Mouse (Mus musculus): Measurements from ENCODE around the gene Pclo. TPM values are rescaled to one million over a fixed set of nuclear protein-coding genes. Genes with fewer than 3 reads are reported as not detected.

The Pclo gene
- polyA plus RNA-seq, 1 experiment from 2014 or later = 13.6 TPM

DNA sequence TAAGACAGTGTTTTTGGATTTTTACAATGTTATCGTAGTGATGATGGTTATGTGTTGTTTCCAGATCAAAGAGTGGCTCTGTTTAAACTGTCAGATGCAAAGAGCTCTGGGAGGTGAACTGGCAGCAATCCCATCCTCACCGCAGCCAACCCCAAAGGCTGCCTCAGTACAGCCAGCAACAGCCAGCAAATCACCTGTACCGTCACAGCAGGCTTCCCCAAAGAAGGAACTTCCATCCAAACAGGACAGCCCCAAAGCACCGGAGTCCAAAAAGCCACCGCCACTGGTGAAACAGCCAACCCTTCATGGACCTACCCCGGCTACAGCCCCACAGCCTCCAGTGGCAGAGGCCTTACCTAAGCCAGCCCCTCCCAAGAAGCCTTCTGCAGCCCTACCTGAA is 24.6 kb downstream of the Pclo start:
- Histone ChIP-seq H3K9ac (ENCODE audit: low read depth, low read length) (no peak overlapping the region), H3K9me3 (replicated peaks; ENCODE audit: control insufficient read depth, low read length, poor library complexity, severe bottlenecking) (no peaks in the 10 kb centered on the region), H3K4me3 (ENCODE audit: low read depth, low read length) (no peak overlapping the region), H3K27ac (ENCODE audit: low read length) (no peak overlapping the region), H3K4me2 (ENCODE audit: low read length) (no peak overlapping the region), H3K4me1 (ENCODE audit: control insufficient read depth, insufficient read depth, low read length) (no peaks in the 10 kb centered on the region), H3K27me3 (ENCODE audit: control insufficient read depth, insufficient read depth, low read depth, low read length) (no peaks in the 10 kb centered on the region), H3K36me3 (ENCODE audit: control insufficient read depth, insufficient read depth, low read length) (peaks cover 13% of the 10 kb centered on the region)
- ATAC-seq = no peak
- 87% methylated on average over 6 of the region's 6 CpGs for WGBS

DNA sequence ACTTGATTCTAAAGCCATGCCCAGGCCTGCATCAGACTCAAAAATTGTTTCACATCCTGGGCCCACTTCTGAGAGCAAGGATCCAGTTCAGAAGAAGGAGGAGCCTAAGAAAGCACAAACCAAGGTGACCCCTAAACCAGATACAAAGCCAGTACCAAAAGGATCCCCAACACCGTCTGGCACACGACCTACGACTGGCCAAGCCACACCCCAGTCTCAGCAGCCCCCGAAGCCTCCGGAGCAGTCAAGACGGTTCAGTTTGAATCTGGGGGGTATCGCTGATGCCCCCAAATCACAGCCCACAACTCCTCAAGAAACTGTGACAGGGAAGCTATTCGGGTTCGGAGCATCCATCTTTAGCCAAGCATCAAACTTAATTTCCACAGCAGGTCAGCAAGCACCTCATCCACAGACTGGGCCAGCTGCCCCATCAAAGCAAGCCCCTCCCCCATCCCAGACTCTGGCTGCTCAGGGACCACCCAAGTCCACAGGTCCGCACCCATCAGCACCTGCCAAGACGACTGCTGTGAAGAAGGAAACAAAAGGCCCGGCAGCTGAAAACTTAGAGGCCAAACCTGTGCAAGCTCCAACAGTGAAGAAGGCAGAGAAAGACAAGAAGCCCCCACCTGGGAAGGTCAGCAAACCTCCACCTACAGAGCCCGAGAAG is 25.4 kb downstream of the Pclo start:
- no peaks in the 10 kb centered on the region for H3K27me3 ChIP-seq (ENCODE audit: control insufficient read depth, insufficient read depth, low read depth, low read length)
- WGBS = 84% methylated on average over 13 of the region's 13 CpGs
- no peak overlapping the region for H3K4me2 ChIP-seq (ENCODE audit: low read length)
- no peaks in the 10 kb centered on the region for H3K4me1 ChIP-seq (ENCODE audit: control insufficient read depth, insufficient read depth, low read length)
- H3K36me3 ChIP-seq (ENCODE audit: control insufficient read depth, insufficient read depth, low read length) = peaks cover 13% of the 10 kb centered on the region
- 0 out of 2 replicates have a peak, but pooled peaks have one; percentile 53 for ATAC-seq
- no peaks in the 10 kb centered on the region for H3K9me3 ChIP-seq (replicated peaks; ENCODE audit: control insufficient read depth, low read length, poor library complexity, severe bottlenecking)
- H3K4me3 ChIP-seq (ENCODE audit: low read depth, low read length) = no peak overlapping the region
- no peak overlapping the region for H3K9ac ChIP-seq (ENCODE audit: low read depth, low read length)
- no peak overlapping the region for H3K27ac ChIP-seq (ENCODE audit: low read length)

DNA sequence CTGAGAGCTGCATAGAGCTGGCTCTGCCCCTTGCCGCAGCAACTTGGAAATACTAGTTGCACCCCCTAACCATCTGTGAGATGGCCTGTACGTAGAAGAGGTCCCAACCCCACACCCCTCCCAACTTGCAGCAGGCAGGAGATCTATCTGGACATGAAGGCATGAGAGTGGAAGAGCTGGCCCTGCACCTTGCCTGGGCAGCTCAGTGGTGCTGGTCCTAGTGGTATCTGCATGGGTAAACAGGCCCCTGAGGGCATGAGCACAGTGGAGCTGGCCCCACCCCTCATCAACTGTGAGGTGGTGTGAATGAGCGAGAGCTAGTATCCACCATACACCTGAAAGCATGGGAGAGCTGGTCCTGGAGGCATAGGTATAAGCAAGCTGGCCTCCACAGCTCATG is 60.9 kb downstream of the Pclo start:
- Histone ChIP-seq H3K4me3 (ENCODE audit: low read depth, low read length) (no peak overlapping the region), H3K4me2 (ENCODE audit: low read length) (no peak overlapping the region), H3K27ac (ENCODE audit: low read length) (no peak overlapping the region), H3K4me1 (ENCODE audit: control insufficient read depth, insufficient read depth, low read length) (no peaks in the 10 kb centered on the region), H3K9me3 (replicated peaks; ENCODE audit: control insufficient read depth, low read length, poor library complexity, severe bottlenecking) (no peaks in the 10 kb centered on the region), H3K27me3 (ENCODE audit: control insufficient read depth, insufficient read depth, low read depth, low read length) (no peaks in the 10 kb centered on the region), H3K36me3 (ENCODE audit: control insufficient read depth, insufficient read depth, low read length) (no peaks in the 10 kb centered on the region), H3K9ac (ENCODE audit: low read depth, low read length) (no peak overlapping the region)
- WGBS = 93% methylated on average over 3 of the region's 3 CpGs
- ATAC-seq = no peak; the same call in 1 of the 2 replicates

- Histone ChIP-seq H3K27ac (ENCODE audit: low read length) (no peak overlapping the region), H3K4me1 (ENCODE audit: control insufficient read depth, insufficient read depth, low read length) (peaks cover 4% of the 10 kb centered on the region; the same call in 1 of the 2 replicates), H3K9me3 (replicated peaks; ENCODE audit: control insufficient read depth, low read length, poor library complexity, severe bottlenecking) (no peaks in the 10 kb centered on the region), H3K4me3 (ENCODE audit: low read depth, low read length) (no peak overlapping the region), H3K9ac (ENCODE audit: low read depth, low read length) (no peak overlapping the region), H3K4me2 (ENCODE audit: low read length) (no peak overlapping the region), H3K36me3 (ENCODE audit: control insufficient read depth, insufficient read depth, low read length) (no peaks in the 10 kb centered on the region), H3K27me3 (ENCODE audit: control insufficient read depth, insufficient read depth, low read depth, low read length) (no peaks in the 10 kb centered on the region)
- no peak for ATAC-seq
- 77% methylated on average over 3 of the region's 3 CpGs for WGBS
Measured at GRCm38 (mm10) chr5:14591479-14591878, 76.8 kb downstream of the Pclo start.

GRCm38 (mm10) chr5:14595426-14596013 is 80.8 kb downstream of the Pclo start:
- 53% methylated on average over 2 of the region's 2 CpGs for WGBS

GRCm38 (mm10) chr5:14608318-14608717 is 93.6 kb downstream of the Pclo start:
- H3K36me3 ChIP-seq (ENCODE audit: control insufficient read depth, insufficient read depth, low read length) = no peaks in the 10 kb centered on the region
- no peak overlapping the region for H3K4me3 ChIP-seq (ENCODE audit: low read depth, low read length)
- ATAC-seq = no peak
- no peak overlapping the region for H3K4me2 ChIP-seq (ENCODE audit: low read length)
- 62% methylated on average over 1 of the region's 1 CpGs for WGBS
- no peaks in the 10 kb centered on the region for H3K9me3 ChIP-seq (replicated peaks; ENCODE audit: control insufficient read depth, low read length, poor library complexity, severe bottlenecking)
- H3K27ac ChIP-seq (ENCODE audit: low read length) = no peak overlapping the region
- no peaks in the 10 kb centered on the region for H3K27me3 ChIP-seq (ENCODE audit: control insufficient read depth, insufficient read depth, low read depth, low read length)
- H3K9ac ChIP-seq (ENCODE audit: low read depth, low read length) = no peak overlapping the region
- no peaks in the 10 kb centered on the region for H3K4me1 ChIP-seq (ENCODE audit: control insufficient read depth, insufficient read depth, low read length)

More at GRCm38 (mm10) chr5:14595426-14596013, 80.8 kb downstream of the Pclo start:
- Histone ChIP-seq H3K27me3 (ENCODE audit: control insufficient read depth, insufficient read depth, low read depth, low read length) (no peaks in the 10 kb centered on the region), H3K27ac (ENCODE audit: low read length) (no peak overlapping the region), H3K36me3 (ENCODE audit: control insufficient read depth, insufficient read depth, low read length) (no peaks in the 10 kb centered on the region), H3K4me1 (ENCODE audit: control insufficient read depth, insufficient read depth, low read length) (peaks cover 4% of the 10 kb centered on the region; the same call in 1 of the 2 replicates), H3K9me3 (replicated peaks; ENCODE audit: control insufficient read depth, low read length, poor library complexity, severe bottlenecking) (no peaks in the 10 kb centered on the region), H3K9ac (ENCODE audit: low read depth, low read length) (no peak overlapping the region), H3K4me2 (ENCODE audit: low read length) (no peak overlapping the region), H3K4me3 (ENCODE audit: low read depth, low read length) (no peak overlapping the region)
- peak; percentile 42; the same call in 1 of the 2 replicates for ATAC-seq

- Histone ChIP-seq H3K4me1 (ENCODE audit: control insufficient read depth, insufficient read depth, low read length) (no peaks in the 10 kb centered on the region), H3K27ac (ENCODE audit: low read length) (no peak overlapping the region), H3K4me2 (ENCODE audit: low read length) (no peak overlapping the region), H3K27me3 (ENCODE audit: control insufficient read depth, insufficient read depth, low read depth, low read length) (no peaks in the 10 kb centered on the region), H3K36me3 (ENCODE audit: control insufficient read depth, insufficient read depth, low read length) (no peaks in the 10 kb centered on the region), H3K9me3 (replicated peaks; ENCODE audit: control insufficient read depth, low read length, poor library complexity, severe bottlenecking) (no peaks in the 10 kb centered on the region), H3K9ac (ENCODE audit: low read depth, low read length) (no peak overlapping the region), H3K4me3 (ENCODE audit: low read depth, low read length) (no peak overlapping the region)
- ATAC-seq = no peak
- WGBS = 90% methylated on average over 7 of the region's 7 CpGs
Measured at GRCm38 (mm10) chr5:14621146-14621545, 106.4 kb downstream of the Pclo start.

GRCm38 (mm10) chr5:14623360-14623759 is 108.6 kb downstream of the Pclo start:
- no peak overlapping the region for H3K4me3 ChIP-seq (ENCODE audit: low read depth, low read length)
- H3K27me3 ChIP-seq (ENCODE audit: control insufficient read depth, insufficient read depth, low read depth, low read length) = no peaks in the 10 kb centered on the region
- no peak overlapping the region for H3K4me2 ChIP-seq (ENCODE audit: low read length)
- H3K36me3 ChIP-seq (ENCODE audit: control insufficient read depth, insufficient read depth, low read length) = no peaks in the 10 kb centered on the region
- no peak overlapping the region for H3K27ac ChIP-seq (ENCODE audit: low read length)
- no peaks in the 10 kb centered on the region for H3K9me3 ChIP-seq (replicated peaks; ENCODE audit: control insufficient read depth, low read length, poor library complexity, severe bottlenecking)
- no peaks in the 10 kb centered on the region for H3K4me1 ChIP-seq (ENCODE audit: control insufficient read depth, insufficient read depth, low read length)
- 78% methylated on average over 7 of the region's 7 CpGs for WGBS
- no peak overlapping the region for H3K9ac ChIP-seq (ENCODE audit: low read depth, low read length)
- no peak for ATAC-seq

GRCm38 (mm10) chr5:14641260-14641659 is 126.5 kb downstream of the Pclo start:
- Histone ChIP-seq H3K27ac (ENCODE audit: low read length) (no peak overlapping the region), H3K4me1 (ENCODE audit: control insufficient read depth, insufficient read depth, low read length) (no peaks in the 10 kb centered on the region), H3K4me2 (ENCODE audit: low read length) (no peak overlapping the region), H3K9me3 (replicated peaks; ENCODE audit: control insufficient read depth, low read length, poor library complexity, severe bottlenecking) (no peaks in the 10 kb centered on the region), H3K4me3 (ENCODE audit: low read depth, low read length) (no peak overlapping the region), H3K36me3 (ENCODE audit: control insufficient read depth, insufficient read depth, low read length) (no peaks in the 10 kb centered on the region), H3K27me3 (ENCODE audit: control insufficient read depth, insufficient read depth, low read depth, low read length) (no peaks in the 10 kb centered on the region), H3K9ac (ENCODE audit: low read depth, low read length) (no peak overlapping the region)
- ATAC-seq = no peak
- 94% methylated on average over 1 of the region's 1 CpGs for WGBS
